Mouse (Mus musculus): ENCODE measurements at regions not wholly inside any gene's neighbourhood (a gene's known extent, or its start where the extent isn't known, plus 50 kb on each side); places are given as distances from the start of the nearest gene placed in this dataset.

GRCm38 (mm10) chr6:11709465-11709864 lies 197.8 kb downstream of the Ndufa4 start:
- H3K4me3 ChIP-seq (replicated peaks), result no peak overlapping the region
- no peaks in the 10 kb centered on the region for H3K27me3 ChIP-seq
- H3K36me3 ChIP-seq (replicated peaks), result no peaks in the 10 kb centered on the region
- H3K27ac ChIP-seq, result no peak overlapping the region
- no peak overlapping the region for H3K4me2 ChIP-seq
- no peak overlapping the region for H3K9ac ChIP-seq
- no peaks in the 10 kb centered on the region for H3K9me3 ChIP-seq
- H3K4me1 ChIP-seq, result no peaks in the 10 kb centered on the region
- no peak for ATAC-seq (ENCODE audit: low FRiP score)
